Mouse (Mus musculus) frontal cortex, adult (tissue): ENCODE measurements around the gene Rtn2.

Experiments used
- ATAC-seq: cut with Nextera tagmentation; 2 replicates; pipeline ENCODE4 v1.9.2; 2017; ENCODE audit warnings: mild to moderate bottlenecking, moderate library complexity, mixed read lengths; ENCODE audit not compliant: low TSS enrichment

Rtn2 gene

GRCm38 (mm10) chr7:19301461-19302263 lies 19.2 kb downstream of the Rtn2 start:
- ATAC-seq = no peak

- no peak for ATAC-seq
These were observed 20.0 kb downstream of the Rtn2 start for GRCm38 (mm10) chr7:19302264-19303045.

- no peak for ATAC-seq
These were observed 20.6 kb downstream of the Rtn2 start for GRCm38 (mm10) chr7:19303046-19303305.

GRCm38 (mm10) chr7:19303770-19304169 lies 21.3 kb downstream of the Rtn2 start:
- ATAC-seq = no peak

GRCm38 (mm10) chr7:19304501-19305412 lies 22.3 kb downstream of the Rtn2 start:
- ATAC-seq = no peak

GRCm38 (mm10) chr7:19305413-19305735 lies 22.9 kb downstream of the Rtn2 start:
- ATAC-seq = no peak

GRCm38 (mm10) chr7:19305796-19306765 lies 23.7 kb downstream of the Rtn2 start:
- no peak for ATAC-seq

GRCm38 (mm10) chr7:19306819-19307738 lies 24.7 kb downstream of the Rtn2 start:
- no peak for ATAC-seq

- peak; percentile 66 for ATAC-seq
These were observed 25.5 kb downstream of the Rtn2 start for GRCm38 (mm10) chr7:19307739-19308453.

- peak; percentile 75 for ATAC-seq
These were observed 26.2 kb downstream of the Rtn2 start for GRCm38 (mm10) chr7:19308454-19309277.

- no peak for ATAC-seq
These were observed 27.0 kb downstream of the Rtn2 start for GRCm38 (mm10) chr7:19309278-19309883.

GRCm38 (mm10) chr7:19309884-19310641 lies 27.6 kb downstream of the Rtn2 start, which contains the start of gene Fosb:
TSS of gene Fosb (minus strand) at chr7:19310051.
- peak; percentile 50 for ATAC-seq

GRCm38 (mm10) chr7:19311991-19312390 lies 29.6 kb downstream of the Rtn2 start:
- ATAC-seq = no peak

GRCm38 (mm10) chr7:19314033-19314432 lies 31.6 kb downstream of the Rtn2 start:
- no peak for ATAC-seq

GRCm38 (mm10) chr7:19316451-19317161 lies 34.2 kb downstream of the Rtn2 start:
- no peak for ATAC-seq

- no peak for ATAC-seq
These were observed 35.8 kb downstream of the Rtn2 start for GRCm38 (mm10) chr7:19318201-19318600.

- ATAC-seq = no peak
These were observed 36.3 kb downstream of the Rtn2 start for GRCm38 (mm10) chr7:19318676-19319075.
